Mouse (Mus musculus): ENCODE measurements around the gene Arl4d.

DNA sequence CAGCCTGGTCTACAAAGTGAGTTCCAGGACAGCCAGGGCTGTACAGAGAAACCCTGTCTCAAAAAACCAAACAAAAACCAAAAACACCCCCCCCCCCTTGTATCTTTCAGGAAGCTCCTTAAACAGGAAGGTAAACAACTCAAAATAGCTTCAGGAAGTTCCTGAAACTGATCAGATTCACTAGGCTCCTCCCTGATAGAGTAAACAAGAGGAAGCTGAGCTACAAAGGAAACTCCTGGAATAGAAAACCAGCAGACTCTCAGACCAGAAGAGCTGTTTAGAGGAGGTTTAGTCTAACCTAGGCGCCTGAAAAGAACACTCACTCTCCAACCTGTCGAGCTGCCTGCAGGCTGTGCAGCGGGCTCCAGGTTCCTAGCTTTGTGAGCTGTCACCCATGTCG lies 25.6 kb upstream of the Arl4d start:
- TF ChIP-seq CTCF (conservative IDR thresholded peaks at IDR 0.05; ENCODE audit: insufficient read depth, insufficient read length, low read depth, low read length) (no peak), POLR2A (IDR thresholded peaks at IDR 0.05; ENCODE audit: low read depth, low read length) (no peak)
